ENCODE assay signal across 21 mouse cellular contexts in the genomic region with DNA sequence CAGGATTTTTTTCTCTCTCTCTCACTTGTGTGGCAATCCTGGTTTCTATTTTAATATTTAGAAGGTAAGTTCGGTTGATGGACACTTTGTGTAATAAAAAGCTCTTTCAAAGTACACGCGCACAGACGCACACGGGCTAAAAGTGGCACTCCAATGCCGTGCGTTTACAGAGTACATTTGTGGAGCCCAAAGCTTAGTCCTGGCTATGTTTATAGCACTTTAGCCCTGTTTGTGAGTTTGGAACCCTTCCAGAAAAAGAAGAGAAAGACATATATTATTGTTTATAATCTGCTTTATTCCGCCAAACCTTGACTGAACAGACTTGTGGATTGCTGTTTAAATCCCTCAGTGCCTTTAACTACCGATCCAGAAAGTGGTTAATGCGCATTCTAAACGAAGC. TPM values are rescaled to one million over a fixed set of nuclear protein-coding genes. Genes with fewer than 3 reads are reported as not detected.
"Had no signal": no experiment of that assay in that cellular context is flagged by ENCODE, and none has a peak within 500 bp of the region (broad histone marks: within the 10 kb centered on the region; RNA-seq: fewer than 3 reads in every experiment).

No protein-coding gene starts in this region.

- H3K9me3 ChIP-seq: liver, embryonic 12.5 days; liver, embryonic 15.5 days; midbrain, embryonic 12.5 days; midbrain, embryonic 15.5 days; neural tube, embryonic 13.5 days; stomach, embryonic 15.5 days had no signal

- H3K27ac ChIP-seq: hindbrain, postnatal 0 days; liver, embryonic 12.5 days; liver, embryonic 15.5 days; macrophage; midbrain, embryonic 12.5 days; midbrain, embryonic 15.5 days; neural tube, embryonic 13.5 days; stomach, embryonic 15.5 days had no signal

- H3K4me3 ChIP-seq: liver, embryonic 12.5 days; liver, embryonic 15.5 days; midbrain, embryonic 12.5 days; midbrain, embryonic 15.5 days; neural tube, embryonic 13.5 days; stomach, embryonic 15.5 days had no signal

- H3K27me3 ChIP-seq: liver, embryonic 12.5 days; liver, embryonic 15.5 days; midbrain, embryonic 15.5 days; stomach, embryonic 15.5 days had no signal

- ATAC-seq: hindbrain, postnatal 0 days; inflammation-experienced regulatory T-cells, adult 6 months; intestine, embryonic 16.5 days; liver, embryonic 12.5 days had no signal

- H3K4me2 ChIP-seq: liver, embryonic 12.5 days; liver, embryonic 15.5 days; midbrain, embryonic 12.5 days; midbrain, embryonic 15.5 days; neural tube, embryonic 13.5 days; stomach, embryonic 15.5 days had no signal

- H3K36me3 ChIP-seq: liver, embryonic 12.5 days; liver, embryonic 15.5 days; midbrain, embryonic 12.5 days; midbrain, embryonic 15.5 days; neural tube, embryonic 13.5 days; stomach, embryonic 15.5 days had no signal

- H3K4me1 ChIP-seq: liver, embryonic 12.5 days; liver, embryonic 15.5 days; midbrain, embryonic 12.5 days; stomach, embryonic 15.5 days had no signal

- H3K9ac ChIP-seq: liver, embryonic 12.5 days; liver, embryonic 15.5 days; midbrain, embryonic 12.5 days; midbrain, embryonic 15.5 days; neural tube, embryonic 13.5 days; stomach, embryonic 15.5 days had no signal

- DNase-seq: kidney, adult 18-20 months; kidney, adult 9 months; kidney, postnatal 14 days; kidney, postnatal 4 days; left cerebral cortex, postnatal 4 days; liver; right cerebral cortex, adult 18-20 months; right cerebral cortex, postnatal 25 days; spleen, adult 18-20 months; thymus, postnatal 25 days had no signal

RNA-seq across cellular contexts. Expression of gene Lhx4, which starts 58.5 kb away (rescaled TPM):
- polyA plus RNA-seq: inflammation-experienced regulatory T-cells, adult 6 months; kidney, embryonic 16.5 days; liver, embryonic 12.5 days; liver, embryonic 15.5 days; macrophage had no signal
